Mouse (Mus musculus) cerebellum, adult 18-20 months (tissue): Measurements from ENCODE around the gene Samd4b.
"Not testable (repeated sequence)": the region's sequence is repeated elsewhere in the genome, so short reads cannot be mapped to it uniquely, and the experiment has no call there.

Experiments used
- DNase-seq, 2 experiments: peaks; one replicate each; pipeline ENCODE4 v3.0.0; 2021

Gene Samd4b

DNA sequence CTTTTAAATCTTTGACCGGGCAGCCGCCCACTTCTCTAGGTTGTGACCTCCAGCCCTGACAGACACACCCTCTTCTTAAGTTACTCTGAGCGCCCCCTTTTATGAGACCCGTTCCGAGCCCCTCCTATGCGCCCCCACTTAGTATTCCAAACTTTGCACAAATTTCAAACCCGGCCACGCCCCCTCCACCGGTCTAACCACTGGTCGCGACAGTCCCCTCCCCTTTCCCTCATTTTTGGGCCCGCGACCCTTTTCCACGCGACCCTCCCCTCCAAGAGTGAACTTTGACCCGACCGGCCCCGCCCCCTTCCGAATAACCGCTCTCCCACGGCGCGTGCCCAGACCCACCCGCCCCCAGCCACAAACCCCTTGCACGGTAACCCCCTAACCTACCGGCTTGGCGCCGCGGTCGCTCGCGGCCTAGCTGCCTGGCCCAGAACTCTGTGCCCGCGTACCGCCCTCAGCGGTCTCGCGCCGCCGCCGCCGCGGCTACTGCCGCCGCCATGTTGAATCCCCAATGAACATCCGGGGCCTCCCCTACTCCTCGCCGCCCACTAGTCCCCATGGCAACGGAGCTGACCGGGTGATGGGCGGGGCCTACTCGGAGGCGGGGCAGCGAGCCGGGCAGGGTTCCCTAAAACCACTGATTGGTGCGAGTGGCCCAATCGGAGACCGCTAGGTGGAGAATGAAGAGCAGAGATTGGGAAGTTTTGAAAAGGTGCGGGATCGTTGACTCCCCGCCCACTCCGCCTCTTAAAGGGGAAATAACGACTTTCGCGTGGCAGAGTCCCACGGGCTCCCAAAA is at the start of gene Samd4b, which contains the start of gene Pak4:
TSS of gene Samd4b (minus strand) at position 503 of the 805 bp plus-strand sequence.
TSS of gene Pak4 (minus strand) at position 544 of the 805 bp plus-strand sequence.
- peak; percentile 100 for DNase-seq

DNA sequence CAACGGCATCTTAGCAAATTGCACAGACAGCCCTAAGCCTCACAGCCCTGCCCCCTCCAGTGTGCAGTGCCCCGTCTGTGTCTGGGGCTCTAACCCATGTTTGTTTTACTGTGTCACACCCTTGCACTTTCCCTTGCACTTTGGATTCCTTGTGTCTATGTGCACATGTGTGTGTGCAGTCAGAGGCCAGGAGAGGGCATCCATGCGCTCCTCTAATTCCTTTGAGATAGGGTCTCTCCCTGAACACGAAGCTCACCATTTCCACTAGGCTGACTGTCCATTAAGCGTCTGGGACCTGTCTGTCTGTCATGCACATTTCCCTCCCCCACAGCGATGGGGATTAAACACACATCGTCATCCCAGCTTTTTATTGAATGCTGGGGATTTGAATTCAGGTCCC is 49.1 kb upstream of the Samd4b start:
- DNase-seq, result no peak

DNA sequence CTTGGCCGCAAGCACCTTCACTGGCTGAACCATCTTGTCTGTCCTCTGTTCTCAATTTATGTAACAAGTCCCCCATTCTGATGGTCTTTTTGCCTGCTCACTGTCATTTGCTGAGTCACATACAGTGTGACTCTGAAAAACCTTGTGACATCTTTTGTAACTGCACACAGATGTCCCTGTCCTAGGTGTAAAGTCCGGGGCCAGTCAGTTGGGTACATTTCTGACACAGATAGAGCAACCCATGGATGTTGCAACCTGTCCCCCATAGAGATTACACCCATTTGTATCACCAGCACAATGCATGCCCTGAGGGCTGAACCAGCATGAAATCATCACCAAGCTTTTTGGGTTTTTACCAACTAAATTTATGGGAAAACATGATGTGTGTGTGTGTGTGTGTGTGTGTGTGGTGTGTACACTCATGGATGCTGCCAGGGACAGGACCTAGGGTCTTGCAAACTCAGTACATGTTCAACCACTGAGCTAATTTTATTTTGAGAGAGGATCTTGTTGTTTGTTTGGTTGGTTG is 48.1 kb upstream of the Samd4b start:
- no peak for DNase-seq

DNA sequence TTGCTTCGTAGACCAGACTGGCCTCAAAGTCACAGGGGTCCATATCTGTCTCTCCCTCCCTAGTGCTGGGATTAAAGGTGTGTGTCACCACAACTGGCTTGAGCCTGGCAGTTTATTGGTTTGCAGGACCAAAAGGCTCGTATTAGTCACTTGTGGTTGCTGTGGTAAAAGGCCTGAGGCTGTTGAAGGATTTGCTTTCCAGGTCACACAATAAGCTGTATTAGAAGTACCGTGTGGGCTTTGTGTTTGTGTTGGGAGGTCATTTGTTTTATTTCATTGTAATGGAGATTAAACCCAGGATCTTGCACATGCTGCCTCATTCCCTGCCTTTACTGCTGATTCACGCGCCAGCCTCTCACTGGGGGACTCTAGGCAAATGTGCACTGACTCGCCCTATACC is 47.4 kb upstream of the Samd4b start:
- DNase-seq, result no peak

DNA sequence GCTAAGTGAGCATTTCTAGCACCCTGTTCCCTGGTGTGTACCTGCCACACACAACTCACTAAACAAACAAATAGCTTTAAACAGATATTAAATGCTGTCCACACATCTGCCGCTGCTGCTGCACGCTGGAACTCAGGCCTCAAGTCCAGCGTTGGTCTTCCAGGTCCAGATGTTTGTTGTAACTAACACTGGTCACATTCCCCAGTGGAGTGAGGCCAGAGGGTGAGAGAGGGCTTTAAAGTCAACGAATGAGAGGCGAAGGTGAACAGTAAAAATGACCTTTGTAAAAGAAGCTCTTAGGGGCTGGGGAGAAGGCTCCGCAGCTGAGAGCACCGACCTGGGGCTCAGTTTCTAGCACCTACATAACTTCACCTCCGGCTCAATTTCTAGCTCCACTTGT is 43.6 kb upstream of the Samd4b start:
- DNase-seq, result no peak

DNA sequence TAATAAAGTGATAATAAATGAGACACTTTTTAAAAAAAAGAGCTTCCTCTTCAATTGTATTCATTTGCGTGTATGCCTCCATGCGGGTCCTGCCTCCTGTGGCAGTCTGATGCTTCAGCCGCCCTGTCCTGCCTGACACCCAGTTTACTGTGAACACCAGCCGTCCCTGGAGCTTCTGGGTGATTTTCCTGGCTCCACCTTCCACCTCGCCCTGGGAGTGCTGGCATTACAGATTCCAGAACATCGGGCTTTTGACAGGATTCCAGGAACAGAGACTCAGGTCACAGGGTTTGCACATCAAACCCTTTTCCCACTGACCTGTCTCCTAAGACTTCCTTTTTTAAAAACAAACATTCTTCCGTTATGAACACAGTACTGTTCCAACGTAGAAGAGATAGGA is 39.6 kb upstream of the Samd4b start:
- DNase-seq, result peak in 1 of 2 experiments; percentile 10

DNA sequence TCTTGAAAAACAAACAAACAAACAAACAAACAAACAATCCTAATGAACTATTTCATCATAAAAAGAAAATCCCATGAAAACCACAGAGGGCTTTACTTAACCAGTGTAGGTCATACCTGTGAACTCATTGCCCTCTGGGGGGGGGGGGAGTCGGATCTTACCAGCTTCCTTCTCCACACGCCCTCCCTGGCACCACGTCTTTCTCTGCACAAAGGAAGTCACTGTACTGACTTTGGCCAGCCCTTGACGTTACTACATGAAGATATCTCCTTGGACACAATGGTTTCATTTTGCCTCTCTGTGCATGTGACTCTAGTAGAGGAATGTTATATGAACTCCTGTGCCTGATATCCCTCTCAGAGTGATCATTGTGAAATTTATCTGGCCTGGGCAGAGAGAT is 36.2 kb upstream of the Samd4b start:
- no peak for DNase-seq

DNA sequence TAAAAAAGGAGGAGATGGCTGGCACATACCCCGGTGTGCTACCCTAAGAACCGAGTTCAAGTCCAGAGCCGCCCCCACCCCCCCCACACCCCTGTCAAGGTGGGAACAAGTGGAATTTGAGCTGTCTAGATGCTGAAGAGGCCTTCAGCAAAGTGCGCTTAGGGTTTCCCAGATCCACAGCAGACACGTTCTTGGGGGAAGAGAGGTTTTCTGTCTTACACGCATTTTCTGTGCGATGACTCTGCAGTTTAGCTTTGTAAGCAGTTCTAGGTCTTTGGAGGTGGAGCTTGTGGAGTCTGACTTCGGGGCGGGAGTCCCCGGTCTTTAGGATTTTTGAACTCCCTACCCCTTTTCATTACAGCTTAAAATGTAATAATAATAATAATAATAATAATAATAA is 33.1 kb upstream of the Samd4b start, which contains the start of gene Acp7:
TSS of gene Acp7 (minus strand) at position 260 of the 400 bp plus-strand sequence.
- DNase-seq, result no peak

DNA sequence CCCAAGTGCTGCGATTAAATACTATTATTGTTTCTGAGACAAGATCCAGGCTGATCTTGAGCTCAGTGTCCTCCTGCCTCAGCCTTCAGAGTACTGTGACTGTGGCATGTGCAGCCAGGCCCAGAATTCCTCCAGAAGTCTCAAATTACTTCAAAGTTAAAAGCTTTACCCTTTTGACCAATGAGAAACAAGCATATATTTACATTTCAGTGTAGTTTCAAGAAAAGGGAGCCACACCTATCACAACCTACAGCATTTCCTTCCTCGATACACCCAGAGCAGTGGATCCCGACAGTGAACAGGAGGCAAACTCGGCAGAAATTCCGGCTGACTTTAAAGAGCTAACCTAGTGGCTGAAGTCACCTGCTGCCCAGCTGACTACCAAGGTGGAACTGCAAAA is 26.8 kb upstream of the Samd4b start:
- DNase-seq, result no peak

DNA sequence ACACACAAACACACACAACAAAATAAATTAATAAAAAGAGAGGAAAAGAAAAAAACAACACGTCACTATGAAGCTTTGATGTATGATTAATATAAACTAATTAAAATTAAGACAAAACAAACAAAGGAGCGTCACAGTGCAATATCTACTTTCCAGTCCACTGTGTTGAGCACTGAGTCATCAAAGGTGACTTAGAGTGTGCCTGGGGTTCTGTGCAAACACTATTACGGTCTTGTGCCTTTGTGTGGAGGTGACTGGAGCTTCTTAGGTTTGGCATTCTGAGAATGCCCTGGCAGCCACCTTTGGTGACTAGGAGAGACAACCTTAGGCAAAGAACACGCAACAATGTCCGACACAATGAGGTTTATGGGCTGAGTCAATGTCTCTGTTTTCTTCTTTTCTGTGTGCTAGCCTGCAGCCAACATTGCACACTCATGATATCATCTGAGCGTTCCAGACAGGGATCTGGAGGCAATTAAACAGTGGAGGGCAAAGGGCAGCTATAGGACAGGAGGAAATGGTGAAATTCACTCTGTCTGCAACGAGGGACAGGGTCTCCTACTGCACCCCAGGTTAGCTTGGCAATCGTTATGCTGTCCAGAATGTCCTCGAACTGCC is 21.3 kb upstream of the Samd4b start:
- no peak for DNase-seq

DNA sequence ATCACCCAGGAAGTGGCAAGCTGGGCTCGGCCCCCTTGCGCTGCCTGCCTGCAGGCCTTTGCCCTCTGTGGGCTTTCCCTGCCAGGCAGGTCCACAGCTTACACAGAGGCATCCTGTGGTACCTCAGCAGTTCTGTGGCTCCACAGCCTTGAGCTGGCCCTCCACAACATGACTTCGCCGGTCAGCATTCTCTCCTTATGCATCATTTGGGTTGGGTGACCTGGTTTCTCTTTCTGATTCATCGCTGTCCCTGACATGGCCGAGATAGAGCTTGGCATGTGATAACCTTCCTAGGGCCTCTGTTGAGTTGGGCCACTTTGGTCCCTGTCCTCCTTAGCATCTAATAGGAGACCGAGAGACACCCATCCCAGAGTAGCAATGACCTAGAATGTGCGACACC is 8.0 kb upstream of the Samd4b start:
- no peak for DNase-seq

DNA sequence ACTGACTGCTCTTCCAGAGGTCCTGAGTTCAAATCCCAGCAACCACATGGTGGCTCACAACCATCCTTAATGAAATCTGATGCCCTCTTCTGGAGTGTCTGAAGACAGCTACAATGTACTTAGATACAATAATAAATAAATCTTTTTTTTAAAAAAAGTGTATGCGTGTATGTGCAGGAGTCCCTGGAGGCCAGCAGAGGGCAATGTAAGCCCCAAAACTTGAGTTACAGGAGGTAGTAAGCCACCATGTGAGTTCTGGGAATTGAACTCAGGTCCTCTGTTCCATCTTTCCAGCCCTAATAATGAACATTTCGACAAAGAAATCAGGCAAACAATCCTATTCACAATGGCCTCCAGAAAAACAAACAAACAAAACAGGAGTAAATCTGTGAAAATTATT is 5.8 kb upstream of the Samd4b start:
- DNase-seq, result not testable (repeated sequence)

DNA sequence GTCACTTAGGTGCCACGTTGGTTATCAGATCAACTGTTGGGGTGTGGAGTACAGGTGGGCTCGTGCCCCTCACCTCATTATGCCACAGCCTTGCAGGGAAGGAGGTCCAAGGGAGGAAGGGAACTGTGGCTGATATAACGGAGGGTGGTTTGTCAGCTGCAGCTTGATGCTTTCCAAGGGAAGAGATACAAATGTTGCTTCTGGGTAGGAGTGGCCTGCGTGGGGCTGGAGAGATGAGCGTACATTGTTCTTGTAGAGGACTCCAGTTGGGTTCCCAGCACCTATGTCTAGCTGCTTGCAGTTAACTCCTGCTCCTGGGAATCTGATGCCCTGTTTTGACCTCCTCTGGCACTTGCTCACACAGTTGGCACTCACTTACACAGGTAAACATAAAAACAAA is 5.2 kb upstream of the Samd4b start:
- no peak for DNase-seq

DNA sequence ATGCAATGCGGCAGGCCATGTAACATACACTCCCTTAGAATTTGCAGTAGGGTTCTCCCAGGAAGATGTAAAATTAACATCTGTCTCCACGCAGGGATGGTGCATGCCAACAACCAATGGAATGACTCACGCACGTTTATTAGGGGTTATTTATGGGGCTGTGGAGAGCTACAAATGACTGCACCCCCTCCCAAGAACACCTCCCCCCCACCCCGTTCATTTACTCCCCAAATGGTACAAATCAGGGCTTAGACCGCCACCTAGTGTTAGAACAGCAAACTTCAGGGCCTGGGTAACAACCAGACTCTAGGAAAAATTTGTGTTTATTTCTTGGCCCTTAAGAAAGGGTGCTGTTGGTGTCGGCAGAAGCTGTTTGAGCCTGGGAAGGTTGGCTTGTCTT is 3.7 kb upstream of the Samd4b start:
- DNase-seq, result peak; percentile 72 to 77

DNA sequence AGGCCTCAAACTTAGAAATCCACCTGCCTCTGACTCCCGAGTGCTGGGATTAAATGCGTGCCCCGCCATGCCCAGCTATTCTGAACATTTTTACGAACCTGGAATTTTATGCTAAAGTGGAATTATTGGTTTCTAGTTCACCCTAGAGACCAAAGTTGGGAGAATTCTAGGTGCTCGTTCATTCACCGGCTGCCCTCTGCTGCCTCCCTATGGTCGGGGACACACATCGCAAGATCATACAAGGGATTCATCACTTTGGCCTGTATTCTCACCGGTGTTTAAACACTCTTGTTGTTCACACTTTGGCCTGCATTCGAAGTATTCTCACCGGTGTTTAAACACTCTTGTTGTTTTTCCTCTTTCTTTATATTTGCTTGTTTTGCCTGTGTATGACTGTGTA is 3.1 kb upstream of the Samd4b start:
- DNase-seq, result peak; percentile 72 to 79

DNA sequence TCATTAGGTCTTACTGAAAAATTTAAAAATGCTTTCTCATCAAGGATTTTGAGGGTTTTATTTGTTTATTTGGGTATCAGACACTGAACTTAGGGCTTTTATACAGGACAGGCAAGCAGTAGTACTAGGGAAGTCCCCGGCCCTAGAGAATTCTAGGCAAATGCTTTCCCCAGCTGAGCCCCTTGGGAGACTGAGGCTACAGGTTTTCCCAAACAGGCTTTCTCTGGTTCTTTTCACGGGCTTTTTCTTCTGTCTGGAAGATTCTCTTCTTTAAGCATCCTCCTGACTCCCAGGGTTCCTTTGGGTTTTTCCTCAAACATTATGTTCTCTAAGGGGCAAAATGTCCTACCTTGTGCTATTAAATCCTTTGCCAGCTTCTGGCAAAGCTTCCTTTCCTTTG is 1.0 kb upstream of the Samd4b start:
- DNase-seq, result no peak

DNA sequence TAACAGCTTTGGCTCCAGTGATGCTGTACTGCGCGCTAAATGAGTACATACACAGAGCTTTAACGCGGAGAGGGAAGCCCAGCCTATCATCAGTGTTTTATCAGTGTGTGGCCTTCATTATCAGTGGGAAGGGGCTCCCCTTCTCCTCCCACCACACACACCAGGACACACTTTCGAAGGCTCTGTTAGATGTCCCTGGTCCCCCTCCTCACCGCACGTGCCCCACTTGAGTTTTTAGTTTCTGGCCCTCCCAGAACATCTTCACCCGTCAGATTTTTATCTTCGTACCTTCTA is 720 bp downstream of the Samd4b start:
- no peak for DNase-seq

DNA sequence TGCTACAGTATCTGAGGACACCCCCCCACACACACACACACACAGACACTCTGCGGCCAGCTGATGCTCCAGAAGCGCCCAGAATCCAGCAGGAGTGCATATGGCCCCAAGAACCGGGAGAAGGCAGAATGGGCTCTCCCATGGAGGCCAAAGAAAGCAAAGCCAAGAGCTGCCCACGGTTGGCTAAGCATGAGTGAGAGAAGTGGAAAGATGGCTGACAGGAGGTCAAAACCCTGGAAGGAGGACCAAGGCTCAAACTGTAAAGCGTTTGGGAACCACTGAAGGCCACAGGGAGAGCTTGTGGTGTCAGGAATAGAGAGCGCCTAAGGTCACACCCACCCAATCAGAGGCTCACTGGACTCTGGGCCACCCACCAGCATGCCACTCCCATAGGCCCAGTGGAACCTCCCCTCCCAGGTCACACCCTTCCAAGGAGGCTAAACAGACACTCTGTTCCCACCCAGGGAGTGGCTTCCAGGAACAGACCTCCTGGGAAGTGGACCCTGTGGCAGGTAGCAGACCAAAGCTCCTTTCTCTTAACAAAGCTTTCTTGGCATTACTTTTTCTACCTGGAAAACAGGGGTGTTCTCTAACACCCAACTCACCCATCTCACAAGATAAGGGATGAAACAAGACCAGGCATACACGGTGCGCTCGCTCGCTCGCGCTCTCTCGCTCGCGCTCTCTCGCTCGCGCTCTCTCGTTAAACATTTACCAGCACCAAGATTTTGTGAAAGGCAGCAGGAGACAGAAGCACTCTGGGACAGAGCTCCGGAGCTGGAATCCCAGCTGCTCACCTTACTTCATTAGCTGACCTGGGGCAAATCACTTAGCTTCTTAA is 1.3 kb downstream of the Samd4b start:
- DNase-seq, result peak in 1 of 2 experiments; percentile 15

DNA sequence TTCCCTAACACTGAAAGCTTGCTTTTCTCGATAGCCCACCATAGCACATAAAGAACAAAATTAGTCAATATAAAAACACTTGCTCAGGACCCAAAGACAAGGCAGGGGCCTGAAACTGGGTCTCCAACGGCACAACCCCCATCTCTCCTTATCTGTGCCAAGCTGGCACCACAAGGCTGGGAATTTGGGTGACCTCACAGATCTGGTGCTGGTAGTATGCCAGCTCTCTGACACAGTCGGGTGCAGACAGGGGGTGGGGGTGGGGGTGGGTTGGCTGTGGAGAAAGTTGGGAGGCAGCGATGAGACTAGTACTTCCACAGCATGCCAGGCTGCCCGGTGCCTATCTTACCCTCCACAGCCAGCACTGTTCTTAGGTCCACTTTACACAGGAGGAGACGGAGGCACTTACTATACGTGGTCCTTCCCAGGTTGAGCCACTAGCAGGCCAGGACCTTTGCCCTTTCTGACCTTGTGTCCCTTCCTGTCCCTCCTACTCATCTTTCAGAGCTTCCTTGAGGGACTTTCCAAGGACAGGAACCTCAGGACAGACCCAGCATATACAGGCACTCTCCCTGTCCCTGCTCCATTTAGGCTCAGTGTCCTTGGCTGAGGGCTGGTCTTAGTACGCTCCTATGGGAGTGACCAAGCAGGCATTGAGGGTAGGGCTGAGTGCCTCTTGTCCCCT is 2.1 kb downstream of the Samd4b start:
- DNase-seq, result no peak

DNA sequence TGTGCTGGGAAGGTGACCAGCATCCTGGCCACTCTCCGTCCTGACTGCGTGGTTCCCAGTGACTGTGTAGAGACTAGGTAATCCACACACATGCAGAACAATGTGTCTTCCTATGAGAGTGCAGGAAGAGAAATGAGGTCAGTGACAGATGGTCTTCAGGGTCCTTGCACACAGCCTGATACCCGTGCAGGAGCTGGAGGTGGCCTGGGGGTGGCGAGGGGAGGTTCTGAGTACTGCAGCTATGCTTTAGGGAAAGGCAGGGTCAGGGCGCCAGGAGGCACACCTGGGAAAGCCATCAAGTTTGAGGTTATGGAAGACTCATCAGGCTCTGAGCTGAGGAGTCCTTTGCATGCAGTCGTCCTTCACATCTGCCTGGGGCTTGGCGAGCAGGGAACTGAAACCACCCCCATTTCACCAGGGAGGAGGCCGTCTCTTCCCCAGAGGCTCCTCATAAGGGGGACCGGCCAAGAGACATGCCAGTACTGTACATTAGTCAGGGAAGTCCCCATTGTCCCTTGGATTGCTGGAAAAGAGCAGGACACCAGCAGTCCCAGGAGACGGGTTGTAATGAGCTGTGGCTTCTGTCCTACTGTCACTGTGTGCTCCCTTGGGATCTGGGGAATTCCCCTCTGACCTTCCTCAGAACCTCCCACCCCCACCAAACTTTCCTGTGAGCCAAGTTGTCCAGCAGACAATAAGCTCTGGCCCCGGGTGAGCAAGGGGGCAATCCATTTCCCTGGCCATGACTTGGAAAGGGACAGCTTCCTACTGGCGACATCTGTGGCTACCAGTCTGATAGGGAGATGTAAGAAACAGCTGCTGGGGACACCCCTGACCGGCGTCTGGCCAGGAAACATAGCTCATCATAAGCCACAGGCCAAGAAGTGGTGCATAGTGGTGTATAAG is 4.5 kb downstream of the Samd4b start:
- no peak for DNase-seq

DNA sequence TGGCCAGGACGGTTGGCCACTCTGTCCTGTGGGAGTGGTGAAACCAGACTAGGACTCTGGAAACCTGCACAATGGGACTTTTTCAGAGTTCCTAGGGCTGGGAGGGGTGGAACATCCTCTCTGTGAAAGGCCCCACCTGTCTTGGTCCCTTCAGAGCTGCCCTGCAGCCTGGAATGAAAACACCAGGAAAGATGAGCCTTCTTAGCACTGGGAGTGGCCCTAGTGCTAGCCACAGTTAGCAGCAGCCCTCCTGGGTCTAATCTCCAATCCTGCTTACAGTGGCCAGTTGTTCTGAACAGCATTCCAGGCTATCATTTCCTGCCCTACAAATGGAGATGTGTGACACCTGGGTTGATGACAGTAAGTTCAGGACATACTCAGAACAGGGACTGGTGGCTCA is 6.1 kb downstream of the Samd4b start:
- DNase-seq, result no peak

DNA sequence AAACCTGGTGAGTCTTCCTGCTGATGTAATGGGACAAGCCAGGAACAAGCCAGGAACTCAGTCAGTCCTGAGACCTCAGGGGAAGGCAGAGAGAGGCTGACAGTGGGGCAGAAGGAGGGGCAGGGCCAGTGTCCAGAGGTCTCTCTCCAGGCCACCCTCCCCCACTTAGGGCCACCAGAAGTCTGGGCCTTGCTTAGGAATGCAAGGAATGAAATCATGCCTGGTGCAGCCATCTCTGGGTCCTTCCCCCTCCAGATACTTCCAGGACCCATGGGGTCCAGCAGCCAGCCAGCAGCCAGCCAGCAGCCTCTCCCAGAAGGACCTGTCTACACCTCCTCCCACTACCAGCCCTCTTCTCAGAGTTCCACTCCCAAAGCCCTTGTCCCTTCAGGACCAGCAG is 10.3 kb downstream of the Samd4b start:
- DNase-seq, result no peak
